Mouse (Mus musculus) thymus, postnatal 4 days (tissue): ENCODE data around the gene Exoc1.

Experiments used
- DNase-seq: peaks from one replicate; pipeline ENCODE4 v3.0.0; 2021

Exoc1 gene

DNA sequence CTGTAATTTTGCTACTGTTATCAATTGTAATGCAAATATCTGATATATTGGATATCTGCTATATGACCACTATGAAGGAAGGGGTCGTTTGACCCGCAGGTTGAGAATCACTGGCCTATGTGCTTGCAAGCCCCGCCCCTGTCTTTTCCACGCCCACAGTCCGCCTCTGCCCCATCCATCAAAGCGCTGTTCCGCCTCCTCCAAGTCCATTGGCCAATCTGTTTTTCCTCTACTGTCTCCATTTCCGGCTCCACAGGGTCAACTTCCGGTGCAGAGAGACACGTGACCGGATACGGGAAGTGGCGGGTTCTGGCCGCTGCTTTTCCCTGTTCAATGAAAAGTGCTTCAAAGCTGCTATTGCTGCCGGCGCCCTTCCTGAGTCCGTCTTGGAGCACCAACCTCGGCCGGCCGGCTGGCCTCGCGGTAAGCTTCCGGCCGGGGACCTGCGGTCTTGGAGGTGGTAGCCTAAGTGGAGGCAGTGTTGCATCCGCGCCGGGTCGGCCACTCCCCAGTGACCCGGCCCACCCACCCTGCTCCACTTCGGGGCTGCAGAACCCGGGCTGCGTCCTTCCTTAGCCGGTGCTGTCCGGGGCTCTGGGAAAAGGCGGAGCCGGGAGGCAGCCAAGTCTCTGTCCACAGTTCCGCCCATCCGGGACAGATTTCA, at the start of gene Exoc1:
Gene Exoc1, plus strand, starts transcription at position 272 of the 664 bp plus-strand sequence.
- peak; percentile 95 for DNase-seq

DNA sequence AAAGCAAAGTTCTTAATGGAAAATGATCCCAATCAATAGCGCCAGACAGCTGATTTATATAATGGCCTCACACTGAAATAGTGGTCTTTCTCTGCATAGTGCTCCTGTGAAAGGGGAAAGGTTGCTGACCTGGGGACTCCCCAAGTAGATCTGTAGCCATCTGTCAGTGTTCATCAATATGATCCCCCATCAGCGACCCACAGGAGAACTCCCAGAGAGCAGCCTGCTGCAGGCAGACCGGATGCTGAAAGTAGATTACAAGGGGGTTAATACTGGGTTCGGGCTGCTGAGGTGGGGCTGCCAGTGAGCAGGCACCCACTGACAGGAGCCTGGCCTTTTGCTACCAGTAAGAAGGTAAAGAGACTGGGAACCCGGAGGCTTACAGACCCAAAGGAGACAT, 45.3 kb upstream of the Exoc1 start, which contains the start of gene Gm7271:
Gene Gm7271, plus strand, starts transcription at position 230 of the 400 bp plus-strand sequence.
- no peak for DNase-seq

DNA sequence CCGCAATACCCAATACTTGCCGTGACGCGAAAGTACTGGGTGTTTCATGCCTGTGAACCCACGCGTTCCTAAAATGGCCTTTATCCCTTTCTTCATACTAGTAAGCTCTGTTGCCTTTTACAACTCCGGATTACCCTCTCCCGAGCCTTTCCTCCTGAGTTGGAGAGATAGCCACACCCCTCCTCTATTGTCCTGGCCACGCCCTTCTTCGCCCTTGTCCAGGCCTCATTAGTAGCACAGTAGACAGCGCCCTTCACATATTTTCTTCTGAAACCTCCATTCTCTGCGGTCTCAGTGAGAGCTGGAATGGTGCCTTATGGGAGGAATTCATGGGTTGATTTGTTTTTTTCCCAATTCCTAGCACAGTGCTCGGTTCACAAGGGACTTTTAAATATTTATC, 34.0 kb upstream of the Exoc1 start:
- DNase-seq = no peak

GRCm38 (mm10) chr5:76522446-76522845, 6.7 kb upstream of the Exoc1 start:
- no peak for DNase-seq

DNA sequence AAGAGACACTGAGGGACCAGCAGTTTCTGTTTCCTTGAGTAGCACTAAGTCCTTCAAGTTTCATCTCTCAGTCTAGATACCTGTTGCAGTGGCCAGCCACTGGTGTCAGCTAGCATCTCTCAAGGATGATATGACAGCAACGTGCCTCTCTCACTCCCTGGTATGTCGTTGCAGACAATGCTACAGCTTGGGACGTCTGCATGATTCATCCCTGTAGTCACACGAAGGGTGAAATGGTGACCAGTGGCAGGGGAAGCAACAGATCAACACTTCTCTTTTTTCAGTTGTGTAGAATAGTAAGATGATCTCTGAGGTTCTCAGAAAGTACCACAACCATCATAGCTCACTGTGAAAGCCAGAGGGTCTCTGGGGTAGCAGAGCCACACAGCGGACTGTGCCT, 4.5 kb upstream of the Exoc1 start:
- DNase-seq = no peak

DNA sequence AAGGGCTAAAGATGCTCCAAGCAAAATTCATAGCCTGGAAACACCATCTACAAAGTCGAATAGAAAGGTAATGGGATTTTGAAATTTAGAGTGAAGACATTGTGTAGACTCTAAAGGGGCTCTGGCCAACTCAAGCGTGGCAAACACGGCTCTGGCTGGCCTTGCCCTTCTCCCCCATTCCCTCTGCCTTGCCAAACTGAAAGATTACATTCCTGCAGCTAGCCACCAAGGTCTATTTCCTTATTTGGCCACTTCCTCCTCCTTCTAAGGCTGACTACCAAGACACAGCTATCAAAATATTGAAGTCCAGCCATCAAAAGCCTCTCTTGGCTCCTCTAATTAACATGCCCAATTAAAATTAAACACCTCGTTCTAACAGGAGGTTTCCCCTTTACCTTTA, 4.0 kb upstream of the Exoc1 start:
- DNase-seq = no peak

DNA sequence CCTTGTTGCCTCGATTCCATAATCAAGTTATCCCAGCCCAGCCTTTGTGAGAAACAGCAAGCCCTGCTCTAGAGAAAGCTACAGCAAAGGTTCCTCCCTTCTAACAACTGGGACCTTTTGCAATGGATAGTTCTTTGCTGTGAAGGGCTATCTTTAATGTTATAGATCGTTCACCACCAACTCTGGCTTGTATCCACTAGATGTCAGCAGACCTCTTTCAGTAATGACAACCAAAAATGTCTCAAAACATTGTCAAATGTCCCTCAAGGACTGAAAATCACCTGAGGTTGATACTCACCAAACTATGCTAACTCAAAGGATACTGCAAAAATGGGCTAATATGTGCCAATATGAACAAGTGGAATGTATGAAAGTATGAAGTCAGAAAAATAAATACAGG, 3.3 kb upstream of the Exoc1 start:
- no peak for DNase-seq

GRCm38 (mm10) chr5:76529704-76530066, 574 bp downstream of the Exoc1 start:
- no peak for DNase-seq

DNA sequence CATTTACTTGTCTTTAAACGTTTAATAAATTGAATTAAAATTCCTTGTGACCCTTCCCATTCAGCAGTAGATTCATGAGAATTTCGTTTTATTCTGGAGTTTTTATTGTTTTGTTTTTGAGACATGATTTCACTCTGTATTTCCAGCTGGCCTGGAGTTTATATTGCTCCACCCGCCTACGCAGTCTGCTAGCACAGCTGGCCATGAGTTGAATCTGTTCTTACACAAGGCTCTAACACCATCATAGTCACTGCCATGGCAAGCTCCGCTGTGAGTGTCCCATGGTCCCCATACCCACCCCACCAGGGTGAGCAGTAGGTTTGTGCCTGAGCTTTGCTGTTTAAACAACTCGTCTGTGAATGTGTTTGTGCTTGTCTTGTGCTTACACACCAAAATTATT, 4.1 kb downstream of the Exoc1 start:
- no peak for DNase-seq

- DNase-seq = no peak
Observed at GRCm38 (mm10) chr5:76536231-76536630, 7.1 kb downstream of the Exoc1 start.

DNA sequence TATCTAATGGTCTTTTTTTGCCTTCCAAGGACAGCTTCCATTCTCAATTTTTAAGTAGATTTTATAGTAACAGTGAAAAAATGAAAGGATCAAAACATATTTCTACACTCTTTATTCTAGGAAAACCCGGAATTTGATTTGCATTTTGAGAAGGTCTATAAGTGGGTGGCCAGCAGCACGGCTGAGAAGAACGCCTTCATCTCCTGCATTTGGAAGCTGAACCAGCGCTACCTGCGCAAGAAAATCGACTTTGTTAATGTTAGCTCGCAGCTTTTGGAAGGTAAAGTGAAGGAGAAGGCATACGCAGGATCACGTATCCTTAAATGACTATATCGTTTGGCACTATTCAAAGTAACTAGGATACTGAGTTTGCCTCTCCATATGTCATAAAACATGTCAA, 8.5 kb downstream of the Exoc1 start:
- no peak for DNase-seq

DNA sequence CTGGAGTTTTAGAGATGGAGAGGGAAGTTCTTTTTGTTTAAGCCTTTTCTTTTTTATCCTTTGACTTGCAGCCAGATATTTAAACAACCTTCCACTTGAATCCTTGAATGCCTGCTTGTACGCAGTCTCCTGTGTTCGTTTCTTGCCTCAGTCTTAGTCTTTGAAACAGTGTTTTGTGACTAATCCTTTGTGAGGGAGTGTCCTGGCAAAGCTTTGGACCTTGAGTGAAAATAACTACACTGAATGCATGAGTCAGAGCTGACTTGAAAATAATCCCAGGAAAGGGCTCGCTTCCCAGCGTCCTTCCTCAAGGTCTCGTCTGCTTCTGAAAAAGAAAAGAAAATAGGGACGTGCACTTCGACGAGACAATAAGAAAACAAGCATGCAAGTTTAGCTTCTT, 11.1 kb downstream of the Exoc1 start:
- DNase-seq = no peak

GRCm38 (mm10) chr5:76540842-76541241, 11.7 kb downstream of the Exoc1 start:
- DNase-seq = no peak

DNA sequence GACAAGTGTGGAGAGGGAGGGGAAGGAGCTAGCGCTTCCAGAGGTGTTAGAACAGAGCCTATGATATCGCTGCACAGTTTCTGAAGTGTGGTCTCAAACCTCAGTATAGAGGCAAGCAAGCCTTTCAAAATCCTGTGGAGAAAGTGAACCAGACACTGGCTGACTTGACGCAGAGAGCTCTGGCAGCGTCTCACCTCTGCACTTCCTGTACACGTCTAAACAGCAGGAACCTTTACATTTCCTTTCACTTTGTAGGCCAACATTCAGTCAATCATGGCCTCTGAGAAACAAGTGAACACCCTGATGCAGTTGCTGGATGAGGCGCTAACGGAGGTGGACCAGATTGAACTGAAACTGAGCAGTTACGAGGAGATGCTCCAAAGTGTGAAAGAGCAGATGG, 14.1 kb downstream of the Exoc1 start:
- peak; percentile 15 for DNase-seq

DNA sequence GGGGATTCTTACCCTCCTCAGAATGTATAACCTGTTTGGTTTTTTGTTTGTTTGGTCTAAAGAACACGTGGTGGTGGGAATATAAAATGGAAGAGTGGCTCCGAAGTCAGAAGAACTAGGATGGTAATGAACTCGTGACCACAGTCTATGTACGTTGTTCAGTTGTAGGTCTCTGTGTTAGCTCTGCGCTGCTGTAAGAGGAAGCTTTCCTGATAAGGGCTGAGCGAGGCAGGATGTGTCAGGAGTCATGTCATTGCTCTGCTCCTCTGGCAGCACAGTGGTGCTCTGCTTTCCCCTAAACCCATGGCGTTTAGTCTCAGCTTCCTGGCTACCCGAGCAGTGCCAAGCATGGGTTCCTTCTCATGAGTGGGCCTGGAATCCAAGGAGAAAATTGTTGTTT, 21.3 kb downstream of the Exoc1 start:
- DNase-seq = no peak

- peak; percentile 86 for DNase-seq
Observed at GRCm38 (mm10) chr5:76565321-76565720, 36.2 kb downstream of the Exoc1 start.

GRCm38 (mm10) chr5:76574251-76574650, 45.1 kb downstream of the Exoc1 start:
- DNase-seq = peak; percentile 13

- no peak for DNase-seq
Observed at GRCm38 (mm10) chr5:76577026-76577425, 47.9 kb downstream of the Exoc1 start.

DNA sequence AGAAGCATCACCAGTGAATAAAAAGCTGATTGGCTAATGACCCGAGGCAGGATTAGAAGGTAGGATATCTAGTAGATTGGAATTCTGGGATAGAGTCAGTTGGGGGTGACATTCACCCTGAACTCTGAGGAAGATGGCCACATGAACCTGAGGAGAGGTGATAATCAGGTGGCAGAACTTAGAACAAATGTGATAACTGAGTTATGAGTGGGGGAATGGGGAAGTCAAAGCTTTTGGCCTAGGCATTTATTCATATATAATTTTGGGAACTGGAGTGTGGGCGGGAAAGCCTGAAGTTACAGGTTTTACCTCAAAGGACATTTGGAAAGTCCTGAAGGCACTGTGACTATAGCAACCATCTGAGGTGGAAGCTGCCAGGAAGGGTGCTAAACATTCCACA, 56.3 kb downstream of the Exoc1 start:
- DNase-seq = no peak

- peak; percentile 90 for DNase-seq
Observed at GRCm38 (mm10) chr5:76588551-76589283, 59.6 kb downstream of the Exoc1 start, which contains the start of gene Cep135. TSS of gene Cep135 (plus strand) at chr5:76588698.

- DNase-seq = no peak
Observed at GRCm38 (mm10) chr5:76589311-76589710, 60.2 kb downstream of the Exoc1 start.

- DNase-seq = no peak
Observed at GRCm38 (mm10) chr5:76590009-76590408, 60.9 kb downstream of the Exoc1 start.

GRCm38 (mm10) chr5:76591885-76592284, 62.8 kb downstream of the Exoc1 start:
- no peak for DNase-seq

- DNase-seq = no peak
Observed at GRCm38 (mm10) chr5:76609702-76610370, 80.7 kb downstream of the Exoc1 start.
